Mouse (Mus musculus) liver, postnatal 0 days (tissue): Measurements from ENCODE around the gene Rbfox2.
"Not testable (repeated sequence)": the region's sequence is repeated elsewhere in the genome, so short reads cannot be mapped to it uniquely, and the experiment has no call there.

Experiments
- CTCF ChIP-seq: sonication (generic); IDR thresholded peaks from 2 replicates; pipeline ENCODE4 v1.5.1; 2016; ENCODE audit warnings: antibody characterized with exemption, low read depth
- EP300 ChIP-seq: IDR thresholded peaks from 2 replicates; pipeline ENCODE4 v1.6.1; 2016; ENCODE audit warnings: antibody characterized with exemption, low read depth, mild to moderate bottlenecking

DNA sequence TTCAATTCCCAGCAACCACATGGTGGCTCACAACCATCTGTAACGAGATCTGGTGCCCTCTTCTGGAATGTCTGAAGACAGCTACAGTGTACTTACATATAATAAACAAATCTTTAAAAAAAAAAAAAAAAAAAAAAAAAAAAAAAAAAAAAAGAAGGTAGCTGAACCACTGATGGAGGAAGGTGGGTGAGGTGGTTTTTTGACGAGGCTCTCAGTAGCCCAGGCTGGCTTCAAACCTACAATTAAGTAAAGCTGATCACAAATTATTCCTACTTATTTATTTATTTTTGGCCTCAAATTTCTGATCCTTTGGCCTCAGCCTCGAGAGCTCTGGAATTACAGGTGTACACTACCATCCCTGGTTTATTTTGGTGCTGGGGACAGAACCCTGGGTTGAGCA, 28.4 kb upstream of the Rbfox2 start:
- TF ChIP-seq EP300, CTCF: not testable (repeated sequence)
